8 mouse cellular contexts compared by ENCODE assay signal in the genomic region with DNA sequence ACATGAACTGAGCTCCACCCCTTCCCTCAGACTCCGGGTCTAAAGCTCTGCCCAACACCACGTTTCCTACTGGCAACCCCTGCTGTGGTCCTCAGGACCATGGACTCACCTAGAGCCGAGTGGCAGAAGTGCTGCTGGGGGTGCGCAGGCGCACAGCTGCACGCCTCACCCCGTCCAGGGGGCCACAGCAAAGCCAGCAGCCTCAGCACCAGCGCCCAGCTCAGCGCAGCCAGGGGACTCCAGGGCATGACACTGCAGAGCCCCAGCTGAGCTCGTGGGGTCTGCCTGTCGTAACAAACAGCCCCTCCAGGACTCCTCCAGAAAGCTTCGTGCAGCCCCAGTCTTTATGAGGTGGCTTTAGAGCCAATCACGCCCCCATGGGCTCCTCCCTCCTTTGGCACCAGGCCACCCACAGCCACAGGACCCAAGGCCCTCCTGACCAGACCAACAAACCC. TPM values are rescaled to one million over a fixed set of nuclear protein-coding genes. Genes with fewer than 3 reads are reported as not detected.
DNase-seq lines count a peak whose midpoint lies in the region; ATAC-seq and TF ChIP-seq lines count a peak whose summit lies in the region.

No protein-coding gene starts in this region.

- no peak for TF ChIP-seq EP300 in liver, postnatal 0 days (IDR thresholded peaks at IDR 0.05; ENCODE audit: low read depth)

- no peak for ATAC-seq in forebrain, embryonic 11.5 days (replicated peaks; ENCODE audit: low FRiP score)
- peak; percentile 12; the same call in 1 of the 2 replicates for ATAC-seq in liver, postnatal 0 days
- ATAC-seq in stomach, embryonic 15.5 days (ENCODE audit: insufficient read depth, low FRiP score, low read depth) = peak; percentile 27; the same call in 1 of the 2 replicates

- H3K27ac ChIP-seq in forebrain, embryonic 11.5 days (ENCODE audit: low read depth, low read length) = no peak overlapping the region
- no peak overlapping the region for H3K27ac ChIP-seq in liver, postnatal 0 days (ENCODE audit: low read depth)
- no peak overlapping the region for H3K27ac ChIP-seq in stomach, embryonic 15.5 days

- H3K4me3 ChIP-seq in E14TG2a.4 (replicated peaks; ENCODE audit: low read length) = peak overlapping the region; percentile 61
- no peak overlapping the region for H3K4me3 ChIP-seq in forebrain, embryonic 11.5 days (ENCODE audit: low read depth, low read length)
- H3K4me3 ChIP-seq in liver, postnatal 0 days (ENCODE audit: low read depth, low read length) = no peak overlapping the region
- peak overlapping the region; percentile 10 for H3K4me3 ChIP-seq in stomach, embryonic 15.5 days (replicated peaks)

- H3K27me3 ChIP-seq in E14TG2a.4 (ENCODE audit: insufficient read depth, low read length) = peaks cover 29% of the 10 kb centered on the region
- peaks cover 2% of the 10 kb centered on the region; the same call in 1 of the 2 replicates for H3K27me3 ChIP-seq in forebrain, embryonic 11.5 days (ENCODE audit: control insufficient read depth, insufficient read depth, low read length)
- 0 out of 2 replicates have a peak, but pooled peaks cover 4% of the 10 kb centered on the region for H3K27me3 ChIP-seq in liver, postnatal 0 days (ENCODE audit: insufficient read depth, low read length)
- H3K27me3 ChIP-seq in stomach, embryonic 15.5 days (replicated peaks) = no peaks in the 10 kb centered on the region

- no peak overlapping the region for H3K9ac ChIP-seq in forebrain, embryonic 11.5 days (ENCODE audit: low read length)
- no peak overlapping the region for H3K9ac ChIP-seq in liver, postnatal 0 days (replicated peaks)
- no peak overlapping the region for H3K9ac ChIP-seq in stomach, embryonic 15.5 days

- H3K36me3 ChIP-seq in E14TG2a.4 (ENCODE audit: insufficient read depth, low read length) = no peaks in the 10 kb centered on the region
- H3K36me3 ChIP-seq in forebrain, embryonic 11.5 days (ENCODE audit: control insufficient read depth, insufficient read depth, low read length) = no peaks in the 10 kb centered on the region
- H3K36me3 ChIP-seq in liver, postnatal 0 days (replicated peaks; ENCODE audit: insufficient read depth, low read length) = no peaks in the 10 kb centered on the region
- H3K36me3 ChIP-seq in stomach, embryonic 15.5 days = no peaks in the 10 kb centered on the region

- H3K9me3 ChIP-seq in E14TG2a.4 (ENCODE audit: low read length) = peaks cover 17% of the 10 kb centered on the region
- H3K9me3 ChIP-seq in forebrain, embryonic 11.5 days (ENCODE audit: control insufficient read depth, low read length) = no peaks in the 10 kb centered on the region
- no peaks in the 10 kb centered on the region for H3K9me3 ChIP-seq in liver, postnatal 0 days (ENCODE audit: low read length)
- H3K9me3 ChIP-seq in stomach, embryonic 15.5 days = no peaks in the 10 kb centered on the region

- intact Hi-C loops in heart, postnatal 36 days (cut with DNase I) = no loop called here

- DNase-seq in cerebellum, postnatal 25 days = peak; percentile 40 to 67
- no peak for DNase-seq in cerebellum, adult 11-12 months
- DNase-seq in forebrain, embryonic 11.5 days (ENCODE audit: low spot score) = no peak
- peak; percentile 67 to 74 for DNase-seq in heart, postnatal 36 days
- peak; percentile 30 for DNase-seq in liver, postnatal 0 days
- DNase-seq in frontal cortex, postnatal 25 days (ENCODE audit: low spot score in 2 of 2) = no peak

- WGBS in forebrain, embryonic 11.5 days = 5% methylated on average over 13 of the region's 13 CpGs
- WGBS in liver, postnatal 0 days (ENCODE audit: insufficient replicate concordance) = 16% methylated on average over 13 of the region's 13 CpGs
- whole genome bisulfite sequencing in stomach, embryonic 15.5 days = 8% methylated on average over 13 of the region's 13 CpGs

- 0 out of 2 replicates have a peak overlapping the region, but pooled peaks have one; percentile 5 for H3K4me2 ChIP-seq in forebrain, embryonic 11.5 days (ENCODE audit: low read depth, low read length, severe bottlenecking)
- peak overlapping the region; percentile 50 for H3K4me2 ChIP-seq in liver, postnatal 0 days (ENCODE audit: low read depth, low read length)
- peak overlapping the region; percentile 50 for H3K4me2 ChIP-seq in stomach, embryonic 15.5 days

- TF ChIP-seq CTCF in E14TG2a.4 (conservative IDR thresholded peaks at IDR 0.05; ENCODE audit: low read length) = no peak
- TF ChIP-seq CTCF in liver, postnatal 0 days (IDR thresholded peaks at IDR 0.05; ENCODE audit: low read depth) = no peak

- peaks cover 20% of the 10 kb centered on the region for H3K4me1 ChIP-seq in E14TG2a.4 (replicated peaks; ENCODE audit: low read depth, low read length)
- peaks cover 4% of the 10 kb centered on the region; the same call in 1 of the 2 replicates for H3K4me1 ChIP-seq in forebrain, embryonic 11.5 days (replicated peaks; ENCODE audit: control insufficient read depth, insufficient read depth, low read length)
- H3K4me1 ChIP-seq in liver, postnatal 0 days (ENCODE audit: insufficient read depth) = peaks cover 6% of the 10 kb centered on the region
- peaks cover 5% of the 10 kb centered on the region; the same call in 1 of the 2 replicates for H3K4me1 ChIP-seq in stomach, embryonic 15.5 days

RNA-seq across cellular contexts. Expression of gene Timp4, which starts 0.4 kb away (rescaled TPM):
- 0.05 and 0.23 TPM in 2 replicates for polyA plus RNA-seq in forebrain, embryonic 11.5 days (2014; fragmentation: Nextera tagmentation; extraction: Ambion mirVana)
- 10 to 100 TPM; 28.0 to 54.6 TPM for total RNA-seq in heart, postnatal 36 days (2021)
- polyA plus RNA-seq in liver, postnatal 0 days (2015; fragmentation: Nextera tagmentation; extraction: Ambion mirVana) = 0.11 TPM in 1 of 2 replicates, not detected in the other
- 0.89 and 1.1 TPM in 2 replicates for polyA plus RNA-seq in stomach, embryonic 15.5 days (2015; fragmentation: Nextera tagmentation; extraction: Ambion mirVana)

RNA-seq across cellular contexts. Expression of gene Gm17482, which starts 24.4 kb away (rescaled TPM):
- polyA plus RNA-seq in forebrain, embryonic 11.5 days (2014; fragmentation: Nextera tagmentation; extraction: Ambion mirVana) = not detected in 2 replicates
- not detected for total RNA-seq in heart, postnatal 36 days (2021)
- polyA plus RNA-seq in liver, postnatal 0 days (2015; fragmentation: Nextera tagmentation; extraction: Ambion mirVana) = not detected in 2 replicates
- not detected in 2 replicates for polyA plus RNA-seq in stomach, embryonic 15.5 days (2015; fragmentation: Nextera tagmentation; extraction: Ambion mirVana)

Comparison
In these comparisons a context has a peak if more than half of its experiments do, and no peak if none do; other contexts are left out.
1. DNase-seq: peak in cerebellum, postnatal 25 days (2 of 2), heart, postnatal 36 days (2 of 2) and liver, postnatal 0 days (single experiment); none in cerebellum, adult 11-12 months (single experiment), forebrain, embryonic 11.5 days (single experiment) and frontal cortex, postnatal 25 days (0 of 2).
2. H3K4me3 ChIP-seq: peak in E14TG2a.4 (single experiment) and stomach, embryonic 15.5 days (single experiment); none in forebrain, embryonic 11.5 days (single experiment) and liver, postnatal 0 days (single experiment).
3. Peak in every context shown above with its lines, with median percentiles within 50 percentile points of each other: H3K4me2 ChIP-seq.